Mouse (Mus musculus) fibroblast of lung, adult 2 months (primary cell): ENCODE results near the gene Tfdp2.
A peak's percentile ranks its signal among the peaks of the same experiment; 100 is the strongest.
"Not testable (repeated sequence)": the region's sequence is repeated elsewhere in the genome, so short reads cannot be mapped to it uniquely, and the experiment has no call there.

Source experiments
- DNase-seq: peaks from one replicate; pipeline ENCODE4 v3.0.0-alpha.2; 2011; ENCODE audit warnings: low read depth

Tfdp2 gene

DNA sequence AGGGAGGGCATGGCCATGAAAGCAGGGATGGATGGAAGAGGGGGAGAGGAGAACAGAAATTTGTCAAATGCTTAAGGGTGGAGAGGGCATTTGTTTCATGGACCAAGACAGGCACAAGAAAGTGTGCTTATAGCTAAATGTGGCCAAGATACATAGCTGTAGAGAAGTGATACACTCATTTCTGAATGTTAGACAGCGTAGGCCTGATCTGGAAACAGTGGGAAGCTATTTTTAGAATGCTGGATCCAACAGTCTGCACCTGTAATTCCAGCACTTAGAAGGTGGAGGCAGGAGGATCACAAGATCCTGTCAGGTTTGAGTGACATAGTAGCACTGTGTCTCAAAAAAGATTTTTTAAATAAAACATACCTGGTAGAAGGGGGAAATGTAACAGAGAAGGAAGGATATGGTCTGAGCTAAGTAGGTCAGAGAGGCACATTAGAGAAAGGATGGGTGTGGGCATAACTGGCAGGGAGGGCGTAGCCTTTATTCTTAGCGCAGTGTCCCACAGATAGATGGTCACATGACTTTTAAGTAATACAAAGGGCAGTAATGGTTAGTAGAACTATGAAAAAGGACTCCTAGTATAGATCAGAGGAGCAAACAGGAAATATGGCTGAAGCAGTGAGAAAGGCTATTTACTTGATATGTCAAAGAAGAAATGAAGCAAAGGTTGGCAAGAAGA, 103.4 kb downstream of the Tfdp2 start:
- no peak for DNase-seq

DNA sequence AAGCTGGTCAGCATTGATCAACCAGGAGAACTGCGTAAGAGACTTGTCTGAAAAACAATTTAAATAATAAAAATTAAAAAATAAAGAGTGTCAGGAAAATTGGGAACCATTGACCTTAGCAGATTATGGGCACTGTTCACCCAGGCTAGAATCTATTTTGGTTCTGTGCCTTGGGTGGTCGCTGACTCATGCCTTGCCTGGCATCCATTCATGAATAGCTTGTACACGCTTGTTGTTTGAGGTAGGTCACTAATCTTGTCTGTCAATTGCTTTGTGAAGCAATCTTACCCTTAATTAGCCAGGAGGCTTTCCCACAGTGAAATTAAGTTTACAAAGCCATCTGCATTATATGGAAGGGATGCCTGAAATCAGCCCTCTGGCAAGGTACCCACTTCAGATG, 112.7 kb downstream of the Tfdp2 start:
- DNase-seq: peak; percentile 10

DNA sequence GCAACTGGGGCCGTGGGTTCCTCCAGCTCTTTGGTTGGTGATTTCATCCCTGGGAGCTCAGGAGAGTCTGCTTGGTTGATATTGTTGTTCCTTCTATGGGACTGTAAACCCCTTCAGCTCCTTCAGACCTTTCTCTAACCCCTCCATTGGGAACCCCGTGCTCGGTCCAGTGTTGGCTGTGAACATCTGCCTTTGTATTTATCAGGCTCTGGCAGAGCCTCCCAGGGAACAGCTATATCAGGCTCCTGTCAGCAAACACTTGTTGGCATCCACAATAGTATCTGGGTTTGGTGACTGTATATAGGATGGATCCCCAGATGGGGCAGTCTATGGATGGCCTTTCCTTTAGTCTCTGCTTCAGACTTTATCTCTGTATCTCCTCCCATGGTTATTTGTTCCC, 116.0 kb downstream of the Tfdp2 start:
- DNase-seq: no peak

DNA sequence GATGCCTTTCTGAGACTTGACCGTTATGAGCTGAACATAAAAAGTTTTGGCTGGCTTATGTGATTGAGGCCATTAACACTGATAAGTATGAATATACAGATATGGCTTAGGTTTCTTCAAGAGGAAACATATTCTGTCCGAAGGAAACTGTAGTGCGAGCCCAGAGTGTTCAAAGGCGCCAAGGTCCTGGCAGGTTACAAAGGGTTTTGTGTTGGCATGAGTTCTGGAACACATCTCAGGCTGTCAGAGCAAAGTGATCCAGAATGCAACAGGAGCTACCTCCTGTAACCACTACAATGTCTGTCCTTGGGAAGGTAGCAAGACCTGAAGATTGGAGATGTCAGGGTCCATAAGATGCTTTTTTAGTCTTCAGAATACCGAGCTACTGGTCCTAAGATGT, 123.3 kb downstream of the Tfdp2 start:
- no peak for DNase-seq

DNA sequence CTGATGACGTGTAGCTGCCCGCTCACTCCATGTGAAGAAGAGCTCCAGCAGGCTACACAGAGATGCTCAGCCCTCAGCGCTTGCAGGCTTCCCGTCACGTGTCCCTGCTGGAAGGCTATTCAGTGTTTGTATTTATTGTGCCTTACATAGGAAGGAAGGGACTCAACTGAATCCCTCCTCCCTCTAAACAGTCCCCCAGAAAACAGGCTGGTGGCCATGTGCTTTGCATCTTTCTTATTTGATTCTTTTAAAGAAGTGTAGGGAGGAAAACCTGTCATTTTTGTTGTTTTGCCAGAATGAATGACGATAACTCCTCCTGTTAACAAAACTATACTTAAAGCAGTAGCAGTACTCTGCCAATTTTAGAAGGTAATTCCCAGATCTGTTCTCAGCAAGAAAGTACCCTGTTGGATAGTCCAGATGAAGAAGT, 124.5 kb downstream of the Tfdp2 start:
- DNase-seq: no peak

DNA sequence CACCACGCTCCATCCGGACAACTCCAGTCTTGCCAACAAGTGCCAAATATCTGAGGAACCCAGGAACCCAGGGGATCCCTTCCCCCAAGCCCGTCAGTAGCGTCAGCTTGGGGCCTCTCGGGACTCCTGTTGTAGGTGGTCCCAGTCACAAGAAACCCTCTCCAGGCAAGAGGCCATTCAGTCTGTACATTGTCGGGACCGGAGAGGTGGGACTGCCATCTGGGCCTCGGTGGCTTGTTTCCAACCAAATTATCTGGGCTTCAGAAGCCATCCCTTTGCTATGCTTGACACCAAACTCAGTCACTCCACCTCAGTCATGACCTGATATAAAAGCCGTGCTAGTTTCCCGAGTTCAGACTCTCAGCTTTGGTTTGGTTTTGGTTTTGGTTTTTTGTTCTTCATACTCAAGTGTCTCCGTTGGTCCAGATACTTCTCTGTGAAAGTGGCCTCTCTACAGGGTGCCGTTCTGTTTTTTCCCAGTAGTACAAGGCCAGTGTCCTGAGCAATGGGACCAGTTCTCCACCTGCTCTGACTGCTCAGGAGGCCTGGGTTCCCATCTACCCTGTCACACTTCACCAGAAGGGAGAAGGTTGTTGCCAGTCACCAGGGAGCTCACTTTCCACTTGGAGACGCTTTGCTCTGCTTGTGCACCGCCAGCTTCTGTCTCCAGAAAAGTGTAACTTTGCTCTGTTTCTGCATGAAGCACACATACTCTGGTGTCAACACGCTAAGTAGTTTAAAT, 126.5 kb downstream of the Tfdp2 start:
- no peak for DNase-seq

DNA sequence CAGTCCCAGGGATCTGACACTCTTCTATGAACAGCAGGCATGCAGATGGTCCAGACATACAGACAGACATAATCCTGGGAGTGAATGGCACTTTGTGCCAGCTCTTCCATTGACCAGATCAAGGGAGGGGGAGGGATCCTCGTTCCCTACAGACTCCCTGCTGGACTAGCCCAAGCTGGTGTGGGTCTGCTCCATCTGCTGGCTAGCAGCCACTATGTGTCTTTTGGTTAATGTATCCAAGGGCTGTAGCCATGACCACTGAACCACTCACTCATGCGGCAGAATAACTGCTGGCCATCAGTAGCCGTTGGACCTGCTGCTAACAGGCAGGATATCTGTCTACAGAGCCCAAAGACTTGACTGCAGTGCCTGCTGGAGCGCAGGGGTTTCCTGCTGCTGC, 128.4 kb downstream of the Tfdp2 start:
- no peak for DNase-seq

DNA sequence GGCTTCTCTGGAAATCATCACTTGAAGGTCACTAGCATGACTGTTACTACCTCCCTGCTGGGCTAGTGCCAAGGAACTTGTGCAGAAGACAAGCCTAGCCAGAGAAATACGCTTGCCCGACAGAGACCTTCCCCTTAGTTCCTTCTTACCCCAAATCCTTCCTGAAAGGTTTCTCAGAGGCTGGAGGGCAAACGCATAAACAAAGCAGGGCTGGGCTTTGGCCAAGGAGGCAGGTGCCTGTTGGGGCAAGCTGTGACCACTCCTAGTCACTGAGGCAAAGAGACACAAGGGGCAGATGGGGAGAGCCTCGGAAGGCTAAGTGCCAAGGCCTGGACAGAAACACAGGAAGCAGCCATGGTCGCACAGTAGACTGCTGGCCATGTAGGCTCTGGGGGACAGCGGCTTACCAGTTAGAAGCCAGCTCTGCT, 130.4 kb downstream of the Tfdp2 start:
- DNase-seq: no peak

DNA sequence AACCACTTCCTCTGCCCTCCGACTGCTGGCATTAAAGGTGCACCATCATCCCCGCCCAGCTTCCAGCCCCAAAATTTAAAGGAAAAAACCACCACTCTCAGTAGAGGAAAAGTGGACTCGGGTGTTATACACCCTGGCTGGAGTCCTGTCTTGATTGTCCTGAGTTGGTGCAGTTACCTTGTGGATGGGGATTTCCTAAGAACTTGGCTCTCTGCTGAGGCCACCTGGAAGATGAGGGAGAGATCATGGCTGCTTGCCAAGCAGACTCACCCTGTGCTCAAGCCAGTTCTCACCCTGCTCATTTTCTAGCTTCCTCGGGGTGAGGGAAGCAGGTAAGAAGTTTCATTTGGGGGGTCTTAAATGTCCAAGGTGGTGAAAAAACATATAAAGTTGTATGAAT, 132.2 kb downstream of the Tfdp2 start:
- DNase-seq: no peak

DNA sequence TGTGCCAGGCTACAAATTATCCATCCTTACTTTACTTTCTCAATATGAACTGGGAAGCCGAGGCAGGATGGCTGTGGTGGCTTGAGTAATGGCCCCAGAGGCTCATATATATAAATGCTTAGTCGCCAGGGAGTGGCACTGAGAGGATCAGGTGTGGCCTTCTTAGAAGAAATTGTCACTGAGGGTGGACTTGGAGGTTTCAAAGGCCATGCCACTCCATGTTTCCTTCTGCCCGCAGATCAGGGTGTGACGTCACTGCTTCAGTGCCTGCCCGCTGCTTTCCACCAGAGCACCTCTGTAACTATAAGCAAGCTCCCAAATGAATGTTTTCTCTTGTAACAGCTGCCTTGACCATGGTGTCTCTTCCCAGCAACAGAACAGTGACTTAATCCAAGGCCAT, 135.1 kb downstream of the Tfdp2 start:
- no peak for DNase-seq

DNA sequence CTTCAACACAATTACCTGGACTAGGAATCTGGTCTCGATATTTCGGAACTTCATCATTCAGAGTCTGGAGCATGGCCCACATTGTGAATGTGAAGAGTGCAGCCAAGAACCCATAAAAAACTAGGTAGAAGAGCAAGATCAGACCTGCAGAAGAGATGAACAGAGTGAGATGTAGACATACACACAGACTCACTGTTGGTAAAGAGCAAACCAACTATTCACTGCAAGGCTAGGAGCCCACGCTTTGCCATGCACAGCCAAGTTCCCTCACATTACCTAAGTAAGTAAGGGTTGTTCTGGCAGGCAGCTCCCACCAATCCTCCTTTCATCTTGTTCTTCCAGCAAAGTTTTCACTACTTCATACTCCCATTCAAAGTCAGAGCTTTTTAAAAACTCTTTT, 149.7 kb downstream of the Tfdp2 start:
- no peak for DNase-seq

DNA sequence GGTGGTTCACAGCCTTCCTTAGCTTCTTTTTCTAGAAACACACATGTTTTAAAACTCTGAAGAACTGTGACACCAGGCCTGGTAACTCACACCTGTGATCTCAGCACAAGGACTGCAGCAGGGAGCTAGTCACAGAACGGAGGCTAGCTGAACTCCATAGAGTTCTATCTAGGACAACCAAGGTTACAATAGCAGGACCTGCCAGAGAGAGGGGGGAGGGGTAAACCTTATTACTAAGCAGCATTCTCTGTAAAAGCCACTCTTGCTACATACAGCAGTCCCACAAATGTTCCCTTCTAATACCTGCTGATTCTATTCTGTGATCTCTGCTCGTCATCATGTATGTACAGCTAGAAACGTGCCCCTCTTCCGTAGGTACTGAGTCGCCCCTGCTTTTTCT, 152.8 kb downstream of the Tfdp2 start:
- DNase-seq: no peak

DNA sequence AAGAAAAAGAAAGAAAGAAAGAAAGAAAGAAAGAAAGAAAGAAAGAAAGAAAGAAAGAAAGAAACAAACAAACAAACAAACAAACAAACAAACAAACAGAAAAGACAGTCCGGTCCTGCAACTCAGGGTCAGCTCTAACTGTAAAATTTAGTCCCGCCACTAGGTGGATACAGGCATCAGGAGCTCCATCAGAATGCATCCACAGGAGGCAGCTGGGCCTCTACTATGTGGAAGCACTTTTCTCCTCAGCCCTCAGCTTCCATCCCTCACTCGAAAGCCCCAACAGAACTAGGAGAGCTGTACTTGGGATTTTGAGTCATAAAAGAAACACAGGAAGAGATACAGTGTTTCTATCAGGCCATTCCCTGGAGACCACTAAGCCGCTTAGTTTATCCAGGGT, 153.9 kb downstream of the Tfdp2 start:
- DNase-seq: peak; percentile 28

DNA sequence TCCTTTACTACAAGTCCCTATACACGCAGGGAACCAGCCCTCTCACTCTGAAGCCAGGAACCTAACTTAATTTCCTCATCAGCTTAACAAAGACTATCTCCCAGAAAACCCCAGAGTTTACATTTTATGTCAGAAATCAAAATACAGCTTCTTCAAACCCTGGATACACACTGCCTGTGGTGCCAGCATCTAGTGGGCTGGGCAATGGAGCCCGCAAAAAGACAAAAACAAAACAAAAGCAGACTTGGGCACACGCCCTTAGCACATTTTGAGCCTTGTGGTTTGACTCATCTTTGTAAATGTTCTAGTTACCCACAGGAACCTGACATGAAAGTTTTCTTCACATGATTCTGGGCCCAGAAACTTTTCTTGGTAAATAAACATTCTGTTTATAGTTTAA, 154.4 kb downstream of the Tfdp2 start:
- no peak for DNase-seq

DNA sequence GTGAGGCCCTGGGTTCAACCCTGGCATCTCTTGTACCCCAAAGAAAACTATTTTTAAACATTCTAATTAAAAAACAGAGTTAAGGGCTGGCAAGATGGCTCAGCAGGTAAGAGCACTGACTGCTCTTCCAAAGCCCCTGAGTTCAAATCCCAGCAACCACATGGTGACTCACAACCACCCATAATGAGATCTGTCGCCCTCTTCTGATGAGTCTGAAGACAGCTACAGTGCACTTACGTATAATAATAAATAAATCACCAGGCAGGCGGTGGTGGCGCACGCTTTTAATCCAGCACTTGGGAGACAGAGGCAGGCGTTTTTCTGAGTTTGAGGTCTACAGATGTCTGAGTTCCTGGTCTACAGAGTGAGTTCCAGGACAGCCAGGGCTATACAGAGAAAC, 155.7 kb downstream of the Tfdp2 start:
- DNase-seq: not testable (repeated sequence)

DNA sequence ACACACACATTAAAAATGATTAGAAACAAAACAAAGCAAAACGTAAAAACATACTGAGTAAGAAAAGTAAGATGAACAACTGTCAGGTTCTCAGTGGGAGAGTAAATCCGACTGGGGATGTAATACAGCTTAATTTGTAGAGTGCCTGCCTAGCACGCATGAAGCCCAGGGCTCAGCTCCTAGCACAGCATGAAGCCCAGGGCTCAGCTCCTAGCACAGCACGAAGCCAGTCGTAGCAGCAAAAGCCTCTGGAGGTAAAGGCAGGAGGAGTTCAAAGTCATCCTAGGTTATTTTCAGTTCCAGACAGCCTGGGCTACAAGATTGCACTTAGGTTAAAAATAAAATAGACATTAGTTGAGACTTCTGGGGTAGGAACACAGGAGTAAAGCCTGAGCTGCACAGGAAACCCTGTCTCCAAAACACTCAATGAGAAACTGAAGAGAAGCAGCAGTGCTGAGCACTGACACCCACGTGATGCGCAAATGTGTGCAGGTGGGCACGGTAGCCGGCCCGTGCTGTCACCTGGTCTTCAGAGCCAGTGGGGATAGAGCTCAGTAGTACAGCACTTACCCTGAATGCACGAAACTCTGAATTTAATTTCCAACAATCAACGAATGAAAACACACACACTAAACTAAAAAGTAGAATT, 157.2 kb downstream of the Tfdp2 start:
- DNase-seq: no peak

DNA sequence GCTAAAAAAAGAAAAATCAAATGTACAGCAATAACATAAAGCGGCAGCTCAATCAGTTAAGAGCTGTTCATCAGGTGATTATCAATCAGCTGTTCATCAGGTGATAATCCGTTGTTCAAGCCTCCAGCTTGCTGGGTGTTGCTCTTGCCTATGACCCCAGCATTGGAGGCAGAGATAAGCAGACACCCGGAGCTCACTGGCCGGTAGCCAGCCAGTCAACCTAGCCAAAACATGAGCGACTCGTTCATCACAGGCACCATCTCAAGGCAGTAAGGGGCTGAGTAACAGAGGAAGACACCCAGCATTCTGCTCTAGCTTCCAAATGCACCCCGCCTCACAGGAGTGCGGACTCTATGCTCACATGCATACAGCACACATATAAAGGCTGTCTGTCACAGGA, 157.7 kb downstream of the Tfdp2 start:
- no peak for DNase-seq

DNA sequence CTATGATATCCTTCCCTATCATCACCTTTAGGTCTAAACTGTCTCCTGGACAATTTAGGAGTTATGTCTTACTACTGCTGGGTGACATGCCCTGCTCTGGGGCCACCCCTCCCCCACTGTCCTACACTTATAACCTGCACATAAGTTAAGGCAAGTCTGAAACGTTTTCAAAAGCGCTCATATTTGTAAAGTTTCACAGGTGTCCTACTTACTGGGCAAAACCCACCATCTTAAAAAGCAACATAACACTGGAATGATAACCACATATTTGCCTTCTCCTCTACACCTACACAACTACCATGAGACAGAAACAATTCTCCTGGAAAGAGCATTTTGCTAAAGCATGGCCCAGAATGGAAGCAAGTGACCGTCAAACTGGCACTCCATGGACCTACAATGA, 164.0 kb downstream of the Tfdp2 start:
- no peak for DNase-seq

DNA sequence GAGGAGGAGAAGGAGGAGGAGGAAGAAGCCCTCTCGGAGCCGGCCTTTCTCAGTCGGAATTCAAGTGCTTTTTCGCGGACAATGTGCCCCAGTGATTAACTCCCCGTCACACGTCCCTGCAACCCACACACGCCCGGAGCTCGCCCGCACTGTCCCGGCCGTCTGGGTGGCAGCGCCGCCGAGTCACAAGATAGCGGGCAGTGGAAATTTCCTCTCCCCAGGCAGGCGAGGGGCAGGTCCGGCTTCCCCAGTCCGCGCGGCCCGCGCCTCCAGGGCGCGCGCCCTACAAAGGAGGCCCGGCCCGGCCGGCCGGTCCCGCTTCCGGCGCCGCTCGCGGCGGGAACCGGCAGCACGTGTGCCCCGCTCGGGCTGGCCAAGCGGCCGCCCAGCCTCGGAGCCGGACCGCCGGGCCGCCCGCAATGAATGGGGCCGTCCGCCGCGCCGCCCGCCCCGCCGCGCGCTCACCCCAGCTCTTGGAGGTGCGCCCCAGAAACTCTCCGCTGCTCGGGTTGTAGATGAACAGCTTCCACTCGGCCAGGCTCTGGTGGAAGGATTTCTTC, 167.6 kb downstream of the Tfdp2 start:
- no peak for DNase-seq

DNA sequence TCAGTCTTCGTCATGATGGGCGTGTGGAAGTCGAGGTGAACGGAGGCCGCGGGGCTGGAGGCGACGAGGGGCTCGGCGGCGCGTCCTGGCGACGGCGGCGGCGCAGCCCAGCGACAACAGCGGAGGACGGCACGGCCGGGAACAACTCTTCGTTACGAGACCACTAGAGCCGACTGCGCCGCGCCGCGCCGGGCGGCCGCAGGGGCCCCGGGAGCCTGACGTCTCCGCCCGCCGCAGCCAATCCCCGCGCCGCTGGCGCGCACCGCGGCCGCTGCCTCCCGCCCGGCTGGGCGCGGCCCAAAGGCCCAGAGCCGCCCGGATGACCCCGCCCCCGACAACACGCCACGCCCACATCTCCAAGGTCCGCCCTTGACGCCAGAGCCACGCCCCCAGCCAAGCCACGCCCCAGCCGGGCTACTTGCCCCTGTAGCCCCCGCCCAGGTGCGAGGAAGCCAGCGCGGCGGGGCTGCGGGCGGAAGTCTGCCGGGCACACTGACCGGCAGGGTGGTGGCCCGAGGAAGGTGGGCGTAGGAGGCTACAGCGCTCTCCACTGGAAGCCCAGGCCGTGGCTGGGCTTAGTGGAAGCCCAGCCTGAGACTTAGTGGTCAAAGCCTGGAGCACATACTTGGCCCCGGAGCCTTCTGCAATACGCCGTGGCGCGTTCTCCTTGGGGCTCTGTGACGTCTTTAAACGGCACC, 168.2 kb downstream of the Tfdp2 start, which contains the start of gene Atp1b3:
Gene Atp1b3, minus strand, starts transcription at position 302 of the 698 bp plus-strand sequence.
- DNase-seq: peak; percentile 83

DNA sequence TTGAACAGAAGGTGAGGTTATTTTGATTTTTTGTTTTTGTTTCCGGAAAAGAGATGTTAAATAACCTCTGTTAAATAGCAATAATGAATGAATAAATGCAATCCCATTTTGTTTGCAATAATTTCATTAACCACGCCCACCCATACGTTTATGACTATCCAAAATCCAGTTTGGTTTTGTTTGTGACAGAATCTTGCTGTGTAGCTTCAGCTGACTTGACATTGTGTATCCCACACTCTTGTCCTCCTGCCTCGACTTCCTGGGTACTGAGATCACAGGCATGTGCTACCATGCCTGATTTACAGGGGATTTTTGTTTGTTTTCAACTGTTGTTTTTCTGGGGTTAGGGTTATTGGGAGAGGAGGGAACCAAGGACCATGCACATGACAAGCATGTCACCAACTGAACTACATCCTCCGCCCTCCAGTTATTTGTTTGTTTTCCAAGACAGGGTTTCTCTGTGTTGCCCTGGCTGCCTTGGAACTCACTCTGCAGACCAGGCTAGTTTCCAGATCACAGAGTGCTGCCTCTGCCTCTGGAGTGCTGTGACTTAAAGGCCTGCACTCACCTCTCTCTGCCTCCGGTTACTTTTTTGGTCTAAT, 169.3 kb downstream of the Tfdp2 start:
- no peak for DNase-seq
